Mouse (Mus musculus): Measurements from ENCODE around the gene Nkiras2. TPM values are rescaled to one million over a fixed set of nuclear protein-coding genes. Genes with fewer than 3 reads are reported as not detected.

Gene Nkiras2
- polyA plus RNA-seq, 1 experiment from 2014 or later: 63.1 TPM

Other genes with a start within 250 kb of the Nkiras2 start
- gene Jup, start 221.5 kb upstream of the Nkiras2 start, polyA plus RNA-seq (2014; fragmentation: Nextera tagmentation; extraction: Ambion mirVana): 131 and 139 TPM in 2 replicates
- gene P3h4, start 204.4 kb upstream of the Nkiras2 start, polyA plus RNA-seq (2014; fragmentation: Nextera tagmentation; extraction: Ambion mirVana): 68.0 and 68.9 TPM in 2 replicates
- gene Fkbp10, start 203.5 kb upstream of the Nkiras2 start, polyA plus RNA-seq (2014; fragmentation: Nextera tagmentation; extraction: Ambion mirVana): 106 and 108 TPM in 2 replicates
- gene Nt5c3b, start 177.4 kb upstream of the Nkiras2 start, polyA plus RNA-seq (2014; fragmentation: Nextera tagmentation; extraction: Ambion mirVana): 121 and 126 TPM in 2 replicates
- 0.52 and 0.64 TPM in 2 replicates for gene Klhl10, start 177.3 kb upstream of the Nkiras2 start, polyA plus RNA-seq (2014; fragmentation: Nextera tagmentation; extraction: Ambion mirVana)
- 11.2 and 12.3 TPM in 2 replicates for gene Klhl11, start 146.5 kb upstream of the Nkiras2 start, polyA plus RNA-seq (2014; fragmentation: Nextera tagmentation; extraction: Ambion mirVana)
- 161 and 175 TPM in 2 replicates for gene Acly, start 91.2 kb upstream of the Nkiras2 start, polyA plus RNA-seq (2014; fragmentation: Nextera tagmentation; extraction: Ambion mirVana)
- gene Ttc25, start 73.6 kb upstream of the Nkiras2 start, polyA plus RNA-seq (2014; fragmentation: Nextera tagmentation; extraction: Ambion mirVana): 0.35 and 1.1 TPM in 2 replicates
- gene Cnp, start 44.3 kb upstream of the Nkiras2 start, polyA plus RNA-seq (2014; fragmentation: Nextera tagmentation; extraction: Ambion mirVana): 35.9 TPM in 2 replicates
- 84.0 and 95.4 TPM in 2 replicates for gene Dnajc7, start 924 bp downstream of the Nkiras2 start, polyA plus RNA-seq (2014; fragmentation: Nextera tagmentation; extraction: Ambion mirVana)
- 0.22 TPM in 1 of 2 replicates, not detected in the other for gene Zfp385c, start 73.2 kb downstream of the Nkiras2 start, polyA plus RNA-seq (2014; fragmentation: Nextera tagmentation; extraction: Ambion mirVana)
- gene Dhx58, start 85.0 kb downstream of the Nkiras2 start, polyA plus RNA-seq (2014; fragmentation: Nextera tagmentation; extraction: Ambion mirVana): 1.8 and 3.4 TPM in 2 replicates
- gene Kat2a, start 93.2 kb downstream of the Nkiras2 start, polyA plus RNA-seq (2014; fragmentation: Nextera tagmentation; extraction: Ambion mirVana): 50.7 and 51.7 TPM in 2 replicates
- gene Hspb9, start 94.6 kb downstream of the Nkiras2 start, polyA plus RNA-seq (2014; fragmentation: Nextera tagmentation; extraction: Ambion mirVana): 0.41 and 0.56 TPM in 2 replicates
- gene Rab5c, start 119.0 kb downstream of the Nkiras2 start, polyA plus RNA-seq (2014; fragmentation: Nextera tagmentation; extraction: Ambion mirVana): 55.5 and 65.7 TPM in 2 replicates
- 0.25 and 0.48 TPM in 2 replicates for gene Kcnh4, start 140.7 kb downstream of the Nkiras2 start, polyA plus RNA-seq (2014; fragmentation: Nextera tagmentation; extraction: Ambion mirVana)
- gene Hcrt, start 143.7 kb downstream of the Nkiras2 start, polyA plus RNA-seq (2014; fragmentation: Nextera tagmentation; extraction: Ambion mirVana): not detected in 2 replicates
- 3.3 and 3.8 TPM in 2 replicates for gene Ghdc, start 151.7 kb downstream of the Nkiras2 start, polyA plus RNA-seq (2014; fragmentation: Nextera tagmentation; extraction: Ambion mirVana)
- 24.6 and 26.8 TPM in 2 replicates for gene Stat5b, start 231.5 kb downstream of the Nkiras2 start, polyA plus RNA-seq (2014; fragmentation: Nextera tagmentation; extraction: Ambion mirVana)
- gene Stat5a, start 240.1 kb downstream of the Nkiras2 start, polyA plus RNA-seq (2014; fragmentation: Nextera tagmentation; extraction: Ambion mirVana): 7.3 and 8.3 TPM in 2 replicates

Data from stomach, embryonic 14.5 days (tissue).